Mouse (Mus musculus): Measurements from ENCODE around the gene Wdr49. TPM values are rescaled to one million over a fixed set of nuclear protein-coding genes. Genes with fewer than 3 reads are reported as not detected.

Wdr49 gene
- total RNA-seq (2021): under 1 TPM; 0.14 to 0.56 TPM

DNA sequence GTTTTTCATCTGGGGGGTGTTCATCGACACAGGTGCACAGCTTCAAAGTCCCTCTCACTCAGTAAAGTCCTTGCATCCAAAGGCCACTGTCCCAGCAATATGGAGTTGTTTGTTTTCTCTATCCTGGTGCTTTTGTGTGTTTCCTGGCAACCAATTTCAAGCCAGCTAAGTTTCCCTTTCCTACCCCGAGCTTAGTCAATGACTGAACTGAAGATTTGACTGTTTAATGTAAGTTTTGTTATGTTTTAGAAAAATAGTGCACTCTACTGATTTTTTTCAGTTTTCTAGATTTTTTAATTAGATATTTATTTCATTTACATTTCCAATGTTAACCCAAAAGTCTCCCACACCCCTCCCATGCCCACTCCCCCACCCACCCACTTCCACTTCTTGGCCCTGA, at the start of gene Wdr49:
TSS of gene Wdr49 (minus strand) at position 101 of the 400 bp plus-strand sequence.
- no peak for DNase-seq (ENCODE audit: extremely low spot score in 1 of 2, low spot score in 2 of 2)
- intact Hi-C loops (cut with DNase I): no loop called here

DNA sequence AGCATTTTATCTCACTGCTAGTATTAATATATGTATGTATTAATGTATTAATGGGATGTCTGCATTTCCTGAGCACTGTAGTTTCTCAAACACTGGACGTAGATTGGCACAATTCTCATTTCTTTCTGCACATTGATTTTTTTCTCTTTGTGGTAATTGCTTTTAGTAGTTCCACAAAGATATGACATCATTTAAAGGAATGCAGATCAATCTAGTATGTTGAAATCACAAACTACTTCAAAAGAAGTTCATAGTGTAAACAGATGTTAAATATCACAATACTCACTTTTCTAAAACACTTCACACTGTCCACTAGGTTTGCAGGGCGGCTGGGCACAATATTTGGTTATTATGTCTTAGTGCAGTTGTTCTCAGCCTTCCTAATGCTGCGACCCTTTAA, 49.1 kb upstream of the Wdr49 start:
- no peak for DNase-seq (ENCODE audit: extremely low spot score in 1 of 2, low spot score in 2 of 2)
- intact Hi-C loops (cut with DNase I): no loop called here

DNA sequence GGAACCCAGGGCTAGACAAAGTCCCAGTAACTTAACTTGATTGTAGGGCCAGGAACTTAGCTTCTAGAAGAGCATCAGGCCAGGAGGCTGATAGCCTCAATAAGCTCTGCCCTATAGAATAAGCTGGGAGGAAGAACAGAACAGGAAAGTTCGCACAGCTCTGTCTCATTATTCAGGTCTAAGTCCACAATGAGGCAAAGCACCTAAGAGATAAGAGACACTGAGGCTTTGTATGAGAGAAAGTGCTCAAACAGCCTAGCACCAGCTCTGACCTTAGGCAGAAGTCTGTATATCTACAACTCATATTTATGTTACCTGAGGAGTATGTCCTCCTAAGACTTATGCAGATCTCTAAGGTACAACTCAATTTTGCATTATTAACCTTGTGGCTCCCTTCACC, 40.6 kb upstream of the Wdr49 start:
- no peak for DNase-seq (ENCODE audit: extremely low spot score in 1 of 2, low spot score in 2 of 2)
- intact Hi-C loops (cut with DNase I): no loop called here

DNA sequence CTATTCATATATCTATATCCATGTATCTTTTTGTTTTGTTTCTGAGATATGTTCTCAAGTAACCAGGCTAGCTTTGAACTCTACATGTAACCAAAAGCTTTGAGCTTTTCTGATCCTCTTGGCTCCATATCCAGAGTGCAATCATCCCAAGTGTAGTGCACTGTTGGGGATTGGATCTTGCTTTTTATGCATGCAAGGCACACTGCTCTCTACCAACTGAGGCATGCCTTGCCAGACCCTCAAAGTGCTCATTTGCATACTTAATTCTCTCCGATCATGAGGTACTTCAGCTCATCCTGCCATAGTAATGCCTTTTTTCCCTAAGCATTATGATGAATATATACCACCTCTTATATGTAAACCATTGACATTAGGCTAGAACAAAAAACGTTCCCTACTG, 39.4 kb upstream of the Wdr49 start:
- intact Hi-C loops (cut with DNase I): no loop called here
- DNase-seq (ENCODE audit: extremely low spot score in 1 of 2, low spot score in 2 of 2): no peak

DNA sequence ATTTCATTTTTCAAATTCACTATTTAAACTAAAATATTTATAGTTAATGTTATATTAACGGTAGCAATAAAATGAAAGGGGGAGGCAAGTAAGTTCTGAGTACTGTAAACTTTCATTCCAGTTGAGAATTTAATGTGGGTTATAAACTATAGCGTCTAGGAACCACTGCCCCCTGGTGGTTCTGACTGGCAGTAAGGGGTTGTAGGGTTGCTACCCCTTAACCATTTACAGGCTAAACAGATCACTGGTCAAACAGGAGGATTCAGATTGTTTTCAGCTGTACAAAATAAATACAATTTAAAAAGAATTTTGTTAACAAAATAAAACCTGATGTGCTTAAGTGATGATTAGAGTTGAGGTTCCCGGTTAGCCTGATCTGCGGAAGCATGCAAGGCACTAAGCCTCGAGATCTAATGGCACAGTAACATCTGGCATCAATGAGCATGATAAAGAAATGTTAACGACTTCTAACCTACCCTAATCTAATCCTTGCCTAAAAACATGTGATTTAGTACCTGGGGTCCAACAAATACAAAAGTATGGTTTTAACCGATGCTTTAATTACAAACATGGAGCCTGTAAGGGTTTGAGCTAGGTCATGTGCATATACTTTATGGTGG, 35.8 kb upstream of the Wdr49 start:
- intact Hi-C loops (cut with DNase I): loop anchor here (10.0 kb wide), 1 partner anchor 293 kb away; no protein-coding TSS in a partner anchor
- peak; percentile 12 to 37 for DNase-seq (ENCODE audit: extremely low spot score in 1 of 2, low spot score in 2 of 2)

DNA sequence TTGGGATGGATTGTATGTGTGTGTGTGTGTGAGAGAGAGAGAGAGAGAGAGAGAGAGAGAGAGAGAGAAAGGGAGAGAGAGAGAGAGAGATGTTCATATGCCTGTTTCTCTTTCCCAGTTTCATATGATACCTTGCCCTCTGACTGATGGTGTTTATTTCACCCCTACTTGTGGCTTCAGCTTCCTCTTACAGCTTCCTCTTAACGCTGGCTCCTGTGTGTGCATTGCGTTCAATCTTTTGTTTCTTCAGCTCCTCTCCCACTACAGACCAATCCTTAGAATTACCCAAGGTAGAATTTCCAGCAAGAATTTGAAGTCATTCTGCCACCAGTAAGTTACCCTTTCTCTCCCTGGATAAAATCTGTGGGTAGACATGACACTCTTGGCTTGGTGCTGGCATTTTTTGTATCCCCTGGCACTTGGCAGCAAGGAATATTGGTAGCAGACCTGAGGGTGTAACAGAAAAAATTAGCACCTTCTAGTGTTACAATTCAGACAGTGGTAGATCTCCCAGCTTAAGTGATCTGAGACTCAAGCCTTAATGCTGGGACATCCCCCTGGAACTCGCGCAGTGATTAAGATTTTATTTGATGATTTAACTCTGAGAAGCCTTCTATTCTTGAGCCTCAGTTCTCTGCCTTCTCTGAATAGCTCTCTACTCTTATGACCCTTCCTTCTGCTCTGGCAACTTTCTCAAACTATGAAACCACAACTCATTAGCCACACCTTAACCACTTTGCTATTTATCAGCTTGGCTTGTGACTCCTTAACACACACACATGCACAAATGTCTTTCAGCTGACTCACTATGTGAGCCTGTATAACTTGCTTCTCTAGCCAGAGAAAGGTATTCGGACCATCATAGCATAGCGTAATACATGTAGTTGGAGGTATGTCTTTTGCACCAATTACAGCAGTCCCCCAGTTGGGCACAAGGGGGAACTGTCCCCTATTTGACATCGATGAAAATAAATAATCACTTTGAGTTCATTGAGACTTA, 17.3 kb upstream of the Wdr49 start:
- intact Hi-C loops (cut with DNase I): no loop called here
- DNase-seq (ENCODE audit: extremely low spot score in 1 of 2, low spot score in 2 of 2): no peak

DNA sequence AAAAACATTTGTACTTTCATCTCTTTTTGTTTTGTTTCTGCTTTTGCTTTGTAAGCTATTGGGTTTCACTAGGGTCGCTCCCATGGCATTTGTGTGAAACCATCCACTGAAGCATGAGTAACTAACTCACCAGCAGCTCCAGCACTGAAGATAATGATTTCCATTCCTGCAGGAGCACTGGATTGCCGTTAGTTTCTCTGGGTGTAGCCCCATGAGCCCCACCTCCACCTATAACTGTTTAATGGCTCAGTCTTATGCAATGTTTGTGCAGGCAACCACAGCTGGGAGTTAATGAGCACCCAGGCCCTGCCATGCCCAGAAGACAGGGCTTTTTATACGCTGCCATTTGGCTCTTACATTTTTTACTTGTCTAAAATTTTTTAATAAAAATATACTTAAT, 11.0 kb upstream of the Wdr49 start:
- intact Hi-C loops (cut with DNase I): no loop called here

DNA sequence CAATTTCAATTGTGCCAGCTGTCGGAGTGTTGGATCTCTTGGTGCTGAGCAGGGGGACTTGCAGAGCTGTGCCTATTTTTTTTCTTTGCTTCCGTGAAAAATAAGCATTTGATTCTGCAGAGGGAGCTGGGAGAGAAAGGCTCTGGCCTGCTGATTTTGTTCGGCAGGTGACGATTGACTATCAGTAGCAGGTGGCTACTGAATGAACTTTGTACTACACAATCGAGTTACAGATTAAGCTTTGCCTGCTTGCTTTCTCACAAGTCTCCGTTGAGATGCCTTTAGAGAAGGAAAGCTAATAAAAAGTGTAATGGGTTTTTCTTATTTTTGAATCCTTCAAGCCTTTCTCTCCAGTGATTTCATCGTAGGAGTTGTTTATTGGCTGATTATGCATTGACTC, 6.8 kb downstream of the Wdr49 start:
- no peak for DNase-seq (ENCODE audit: extremely low spot score in 1 of 2, low spot score in 2 of 2)
- intact Hi-C loops (cut with DNase I): no loop called here

More for the DNA sequence above, 11.0 kb upstream of the Wdr49 start:
- no peak for DNase-seq (ENCODE audit: extremely low spot score in 1 of 2, low spot score in 2 of 2)

DNA sequence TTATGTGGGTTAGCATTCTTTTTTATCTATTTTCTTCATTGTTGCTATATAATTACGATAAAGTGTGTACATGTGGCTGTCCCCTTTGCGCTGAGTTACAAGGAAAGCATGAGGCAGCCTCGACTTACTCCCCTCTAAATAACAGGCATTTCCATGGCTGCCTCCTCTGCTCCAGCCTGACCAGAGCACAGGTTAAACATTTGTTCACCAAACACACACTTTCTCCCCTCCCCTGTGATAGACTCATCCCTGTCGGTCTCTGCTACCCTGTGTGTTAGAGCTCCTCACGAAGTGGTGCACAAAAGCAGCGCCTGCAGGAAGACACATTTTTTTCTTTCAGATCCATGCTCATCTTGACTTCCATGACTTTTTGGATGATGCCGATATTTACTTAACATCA, 7.3 kb downstream of the Wdr49 start:
- no peak for DNase-seq (ENCODE audit: extremely low spot score in 1 of 2, low spot score in 2 of 2)
- intact Hi-C loops (cut with DNase I): no loop called here

DNA sequence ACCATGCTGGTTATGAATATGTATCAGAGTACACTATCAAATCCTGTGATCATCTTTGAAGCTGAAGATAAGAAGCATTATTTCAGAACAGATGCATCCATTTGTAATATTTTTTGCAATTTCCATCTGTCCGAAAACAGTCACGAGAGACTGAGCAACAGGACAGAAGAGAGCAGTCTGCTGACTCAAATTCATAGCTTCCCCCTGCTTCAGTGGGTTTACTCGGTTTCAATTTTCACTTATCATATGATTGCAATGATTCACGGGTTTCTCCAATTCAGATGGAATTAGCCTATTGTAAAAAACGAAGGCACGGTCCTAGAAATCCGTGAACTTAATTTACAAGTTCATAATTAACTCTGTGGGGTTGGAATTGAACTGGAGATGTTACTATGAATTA, 13.8 kb downstream of the Wdr49 start:
- DNase-seq (ENCODE audit: extremely low spot score in 1 of 2, low spot score in 2 of 2): no peak
- intact Hi-C loops (cut with DNase I): no loop called here

DNA sequence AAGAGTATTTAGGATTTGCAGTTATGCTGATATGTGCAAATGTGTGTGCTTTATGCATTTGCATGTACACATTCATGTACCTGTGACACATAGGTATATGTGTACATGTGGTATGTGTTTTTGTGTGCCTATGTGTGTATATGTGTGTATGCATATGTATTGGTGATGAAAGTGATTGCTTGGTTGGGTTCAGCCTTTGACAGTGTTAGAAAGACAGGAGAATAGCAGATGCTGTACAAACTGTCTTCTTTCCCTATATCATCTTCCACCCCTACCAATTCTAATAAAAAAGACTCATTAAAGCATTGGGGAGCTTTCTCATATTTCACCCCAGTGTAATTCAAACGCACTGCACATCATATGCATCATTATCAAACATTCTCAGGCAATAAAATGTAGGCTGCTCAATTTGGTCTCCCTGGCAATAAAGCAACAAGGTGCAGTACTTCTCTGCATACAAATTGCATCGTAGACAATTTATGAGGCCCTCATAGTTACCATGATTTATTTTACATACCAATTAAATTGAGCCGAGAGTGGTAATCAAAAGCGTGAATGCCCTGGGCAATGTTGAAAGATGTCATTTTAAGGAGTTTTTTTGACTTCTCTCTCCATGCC, 51.3 kb downstream of the Wdr49 start:
- DNase-seq (ENCODE audit: extremely low spot score in 1 of 2, low spot score in 2 of 2): no peak
- intact Hi-C loops (cut with DNase I): no loop called here

DNA sequence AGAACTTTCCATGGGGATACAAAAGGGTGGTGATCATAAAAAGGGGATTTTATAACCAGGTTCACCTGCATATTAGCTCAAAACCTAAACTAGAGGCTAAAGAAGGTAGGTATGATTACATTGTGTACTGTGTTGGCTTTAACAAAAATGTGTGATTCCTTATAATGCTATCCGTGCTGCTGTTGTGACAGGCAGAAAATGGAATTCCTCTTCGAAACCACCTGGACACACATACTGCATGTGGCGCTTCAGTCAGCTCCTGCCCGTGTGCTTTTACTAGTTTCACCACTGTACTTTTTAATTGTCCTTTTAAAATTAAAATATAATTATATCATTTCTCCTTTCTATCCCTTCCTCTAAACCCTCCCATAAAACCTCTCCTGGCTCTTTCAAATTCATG, 86.0 kb downstream of the Wdr49 start:
- DNase-seq (ENCODE audit: extremely low spot score in 1 of 2, low spot score in 2 of 2): no peak
- intact Hi-C loops (cut with DNase I): no loop called here

DNA sequence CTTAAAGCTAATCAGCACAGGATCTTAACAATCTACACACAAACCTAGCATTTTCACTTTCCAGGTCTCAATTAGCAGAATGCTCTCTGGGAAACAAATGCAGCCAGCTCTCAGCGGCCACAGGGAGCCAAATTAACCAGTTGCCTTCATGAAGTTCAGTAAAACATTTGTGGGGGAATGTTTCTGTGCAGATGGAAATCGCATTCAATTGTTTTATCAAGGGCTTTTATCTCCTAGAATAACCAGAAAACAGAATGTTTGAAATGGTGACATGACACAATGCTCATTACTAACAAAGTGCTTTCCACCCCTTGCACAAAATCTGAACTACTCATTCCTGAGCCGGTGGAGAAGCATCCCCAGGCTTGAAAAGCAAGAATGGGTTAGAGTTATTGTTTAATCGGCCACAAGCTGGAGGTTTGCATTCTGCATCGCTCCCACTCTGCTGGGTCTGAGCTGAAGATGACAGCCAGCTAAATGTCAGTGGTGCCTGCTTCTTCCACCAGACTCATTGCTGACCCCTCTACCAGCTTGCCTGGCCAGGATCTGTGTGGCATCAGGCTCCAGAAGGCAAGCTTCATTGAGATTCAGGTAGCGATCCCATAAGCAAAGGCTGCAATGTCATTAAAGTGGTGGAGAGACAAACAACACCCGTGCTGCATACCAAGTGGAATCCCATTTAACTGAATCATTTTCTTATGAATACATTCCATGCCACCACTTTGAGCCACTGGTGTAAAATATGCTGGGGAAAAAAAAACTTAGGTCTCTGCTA, 86.6 kb downstream of the Wdr49 start:
- intact Hi-C loops (cut with DNase I): no loop called here
- peak in 1 of 2 experiments; percentile 15 for DNase-seq (ENCODE audit: extremely low spot score in 1 of 2, low spot score in 2 of 2)

DNA sequence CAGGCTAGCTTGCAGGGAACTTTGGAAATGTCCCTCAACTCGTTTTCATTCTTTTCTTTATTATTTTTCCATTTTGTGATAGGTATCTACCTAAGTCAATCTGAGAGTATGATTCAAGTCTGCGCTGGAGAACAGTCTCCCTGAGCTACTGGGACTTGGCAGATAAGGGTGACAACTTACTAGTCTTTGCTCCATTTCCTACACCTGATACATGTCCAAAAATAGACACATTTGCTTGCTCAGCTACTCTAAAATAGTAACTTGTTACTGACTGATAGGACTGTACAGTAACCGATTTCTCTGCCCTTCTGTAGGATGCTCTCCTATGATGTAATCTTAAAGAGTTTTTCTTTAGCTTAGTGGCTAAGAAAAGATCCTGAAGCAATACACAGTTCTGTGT, 87.5 kb downstream of the Wdr49 start:
- intact Hi-C loops (cut with DNase I): no loop called here
- no peak for DNase-seq (ENCODE audit: extremely low spot score in 1 of 2, low spot score in 2 of 2)

DNA sequence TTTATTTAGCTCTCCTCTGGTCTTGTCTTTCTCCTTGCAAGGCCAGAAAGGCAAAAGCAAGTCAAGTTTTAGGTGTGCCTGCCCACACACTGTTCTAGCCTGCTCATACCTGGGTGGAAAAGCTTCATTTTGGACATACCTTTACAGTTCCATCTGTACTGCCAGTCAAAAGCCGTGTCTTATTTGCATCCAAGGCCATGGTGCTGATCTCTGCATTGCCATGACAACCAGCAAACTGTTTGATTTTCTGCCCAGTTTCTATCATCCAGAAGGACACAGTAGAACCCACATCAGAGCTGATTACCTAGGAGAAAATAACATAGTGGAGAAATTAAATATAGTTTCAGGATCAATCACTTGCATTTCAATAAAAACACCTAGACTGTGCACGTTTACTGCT, 100.2 kb downstream of the Wdr49 start:
- DNase-seq (ENCODE audit: extremely low spot score in 1 of 2, low spot score in 2 of 2): no peak
- intact Hi-C loops (cut with DNase I): no loop called here

DNA sequence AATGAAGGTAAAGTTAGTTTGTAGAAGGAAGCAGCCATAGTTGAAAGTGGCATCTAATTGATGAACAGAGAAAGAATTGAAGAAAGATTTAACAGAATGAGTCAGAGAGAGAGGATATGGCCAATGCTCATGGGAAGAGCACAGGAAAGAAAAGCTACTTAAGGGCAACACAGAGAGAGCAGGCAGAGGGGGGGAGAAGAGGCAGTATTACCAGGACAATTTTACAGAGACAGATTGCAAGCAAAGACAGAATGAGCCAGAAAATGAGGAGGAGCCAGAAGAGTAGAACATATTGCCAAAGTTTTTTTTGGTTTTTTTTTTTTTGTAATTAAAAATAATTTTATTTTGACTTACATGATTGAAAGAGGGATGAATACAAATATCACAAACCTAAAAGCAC, 128.0 kb downstream of the Wdr49 start:
- no peak for DNase-seq (ENCODE audit: extremely low spot score in 1 of 2, low spot score in 2 of 2)
- intact Hi-C loops (cut with DNase I): no loop called here

DNA sequence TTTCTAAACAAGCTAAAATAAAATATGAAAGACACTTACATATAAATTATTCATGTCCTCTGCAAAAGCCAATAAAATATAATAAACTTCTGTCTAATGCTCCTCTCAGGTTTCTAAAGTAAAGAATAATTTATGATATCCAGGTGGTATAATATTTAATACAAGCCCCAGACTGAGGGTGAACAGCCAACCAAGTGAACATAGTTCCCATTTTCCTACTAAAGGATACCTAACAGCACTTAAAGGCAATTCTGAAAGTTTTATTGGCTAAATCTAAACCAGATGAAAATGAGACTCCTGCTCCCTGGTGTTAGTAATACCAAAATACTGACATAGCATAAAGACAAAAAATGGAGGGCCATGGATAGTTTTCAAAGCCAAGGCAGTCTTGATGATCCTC, 144.8 kb downstream of the Wdr49 start:
- DNase-seq (ENCODE audit: extremely low spot score in 1 of 2, low spot score in 2 of 2): no peak
- intact Hi-C loops (cut with DNase I): no loop called here

DNA sequence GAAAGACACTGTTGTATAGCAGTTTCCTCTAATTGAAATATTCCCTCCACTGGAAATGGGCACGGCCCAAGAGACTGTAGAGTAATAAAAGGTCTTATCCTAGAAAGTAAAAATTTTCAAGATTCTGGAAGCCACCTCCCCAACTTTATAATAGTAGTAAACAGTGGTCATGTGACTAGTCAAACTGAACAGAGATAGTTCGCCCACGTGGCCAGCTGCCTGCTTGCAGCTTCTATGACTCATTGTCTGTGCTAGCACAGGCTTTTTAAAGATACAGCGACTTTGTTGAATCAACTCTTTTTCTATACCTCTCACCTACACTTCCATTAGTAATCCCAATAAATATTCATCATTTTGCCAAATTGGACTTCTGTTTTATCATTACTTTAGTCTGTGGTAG, 161.0 kb downstream of the Wdr49 start:
- intact Hi-C loops (cut with DNase I): no loop called here
- no peak for DNase-seq (ENCODE audit: extremely low spot score in 1 of 2, low spot score in 2 of 2)

DNA sequence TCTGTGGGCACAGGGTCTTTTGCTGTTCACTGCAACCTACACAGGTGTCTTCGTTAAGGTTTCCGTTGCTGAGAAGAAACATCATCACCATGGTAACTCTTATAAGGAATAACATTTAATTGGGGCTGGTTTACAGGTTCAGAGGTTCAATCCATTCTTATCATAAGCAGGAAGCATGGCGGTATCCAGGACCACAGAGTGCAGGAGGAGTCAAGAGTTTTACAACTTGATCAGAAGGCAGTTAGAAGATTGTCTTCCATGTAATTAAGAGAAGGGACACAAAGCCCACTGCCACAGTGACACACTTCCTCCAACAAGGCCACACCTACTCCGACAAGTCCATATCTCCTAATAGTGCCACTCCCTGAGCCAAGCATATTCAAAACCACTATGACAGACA, 173.1 kb downstream of the Wdr49 start:
- intact Hi-C loops (cut with DNase I): no loop called here
- DNase-seq (ENCODE audit: extremely low spot score in 1 of 2, low spot score in 2 of 2): no peak

Data from left cerebral cortex, postnatal 10 days (tissue).